Mouse (Mus musculus) ovary, adult 18-20 months (tissue): ENCODE data around the gene Ces1a.

Experiments used
- DNase-seq: peaks from one replicate; pipeline ENCODE4 v3.0.0; 2022; ENCODE audit warnings: low spot score, mixed read lengths

Ces1a gene

DNA sequence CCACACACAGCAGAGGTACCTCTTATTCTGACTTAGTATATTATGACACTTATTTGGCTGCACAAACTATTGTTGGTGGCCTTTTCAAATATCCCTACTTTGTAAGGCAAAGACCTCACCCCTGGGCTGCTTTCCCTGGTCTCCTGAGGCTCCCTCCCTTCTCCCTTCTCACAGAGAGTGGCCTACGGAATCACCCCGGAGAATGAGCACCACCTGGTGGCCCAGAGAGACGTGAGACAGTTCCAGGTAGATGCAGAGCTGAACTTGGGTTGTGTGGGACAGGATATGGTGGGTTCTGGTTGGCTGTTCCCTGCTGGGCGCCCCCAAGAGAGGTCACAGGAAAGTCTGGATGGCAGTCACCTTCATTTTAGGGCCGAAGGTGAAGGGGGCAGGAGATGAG lies 51.2 kb downstream of the Ces1a start:
- no peak for DNase-seq

DNA sequence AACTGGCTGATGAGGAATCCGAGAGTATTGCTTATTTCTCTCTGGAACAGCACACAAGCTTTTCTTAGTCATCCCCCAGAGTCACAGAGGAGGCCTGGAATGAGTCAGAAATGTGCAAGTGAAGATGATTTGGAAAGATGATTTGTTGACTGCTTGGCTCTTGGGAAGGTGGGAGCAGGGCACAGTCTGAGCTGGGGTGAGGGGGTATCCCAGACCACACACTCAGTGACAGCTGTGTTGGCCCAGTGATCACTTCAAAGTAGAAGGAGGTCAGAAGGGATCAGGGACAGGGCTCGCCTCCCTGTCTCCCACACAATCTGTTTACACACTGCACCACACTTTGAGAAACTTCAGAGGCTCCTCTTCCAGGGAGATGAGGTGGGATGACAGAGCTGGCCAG lies 63.6 kb downstream of the Ces1a start:
- DNase-seq = no peak

DNA sequence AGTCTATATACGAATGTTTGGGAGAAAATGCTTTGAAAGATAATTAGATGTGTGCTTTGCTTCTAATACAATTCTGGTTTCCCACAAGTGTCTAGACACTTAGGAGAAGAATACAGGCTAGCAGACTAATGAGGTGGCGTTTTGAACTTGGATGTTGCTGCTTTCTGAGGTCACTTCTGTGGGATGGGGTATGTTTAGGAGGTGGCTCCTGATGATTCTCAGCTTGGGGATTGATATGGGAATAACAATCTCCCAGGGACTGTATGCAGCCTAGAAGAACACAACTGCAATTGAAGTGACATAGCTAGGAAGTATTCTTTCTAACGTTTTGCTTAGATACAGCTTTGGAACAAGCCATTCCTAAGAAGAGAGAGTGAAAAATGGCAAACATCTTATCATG lies 65.5 kb downstream of the Ces1a start:
- no peak for DNase-seq

DNA sequence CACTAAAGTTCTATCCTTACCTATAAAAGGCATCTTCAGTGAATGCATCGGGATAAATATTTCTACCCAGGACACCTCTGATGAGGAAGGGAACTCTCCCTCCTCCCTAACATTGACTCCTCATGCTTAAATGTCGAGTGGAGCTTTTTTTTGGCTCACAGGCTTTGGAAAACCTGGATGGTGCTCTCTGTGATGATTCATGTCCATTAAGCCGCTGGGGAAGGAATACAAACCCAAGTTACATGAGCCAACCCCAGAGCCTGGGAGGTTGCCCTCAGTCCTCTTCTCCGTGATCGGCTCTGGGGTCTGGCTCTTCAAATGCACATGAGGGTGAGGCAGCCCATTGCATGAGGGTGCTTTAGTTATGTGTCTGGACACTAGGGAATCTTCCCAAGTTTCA lies 71.3 kb downstream of the Ces1a start:
- DNase-seq = no peak

DNA sequence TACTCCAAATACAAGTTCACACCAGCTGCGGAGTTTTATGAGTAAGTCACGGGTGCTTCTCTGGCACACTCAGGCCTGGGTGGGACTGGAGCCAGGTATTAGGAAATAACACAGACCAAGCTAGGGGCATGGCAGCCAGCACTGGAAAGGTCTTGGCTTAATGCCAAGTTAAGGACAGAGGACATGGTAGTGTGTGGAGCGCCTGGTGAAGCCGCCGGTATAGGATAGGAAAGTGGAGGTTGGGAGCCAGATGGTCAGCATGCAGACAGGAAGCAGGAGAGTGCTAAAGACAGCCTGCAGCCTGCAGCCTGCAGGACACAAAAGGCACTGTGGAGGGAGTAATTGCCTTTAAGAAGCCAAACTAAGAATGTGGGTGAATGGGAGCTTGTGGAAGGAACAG lies 75.0 kb downstream of the Ces1a start:
- peak; percentile 31 for DNase-seq
